Mouse (Mus musculus) embryonic facial prominence, embryonic 11.5 days (tissue): ENCODE results near the gene Pitpna. TPM values are rescaled to one million over a fixed set of nuclear protein-coding genes. Genes with fewer than 3 reads are reported as not detected.

Experiments used
- ATAC-seq: fragments of 200-750 bp; cut with Nextera tagmentation; replicated peaks from 2 replicates; pipeline ENCODE4 v1.8.0; 2017; ENCODE audit warnings: low read depth; ENCODE audit not compliant: insufficient number of reproducible peaks, low FRiP score, low TSS enrichment
- DNase-seq: peaks from one replicate; pipeline ENCODE4 v3.0.0-alpha.2; 2015; ENCODE audit warnings: low spot score
- H3K27ac ChIP-seq: fragments of 300-500 bp; sonication (generic); replicated peaks from 2 replicates; pipeline ENCODE4 v1.5.1; 2014; ENCODE audit warnings: mild to moderate bottlenecking, low read depth, low read length, control low read depth
- H3K27me3 ChIP-seq: fragments of 300-500 bp; sonication (generic); 2 replicates; pipeline ENCODE4 v1.6.1; 2014; ENCODE audit warnings: mild to moderate bottlenecking, low read length, moderate library complexity, mixed read lengths; ENCODE audit not compliant: control insufficient read depth, insufficient read depth
- H3K36me3 ChIP-seq: fragments of 300-500 bp; sonication (generic); replicated peaks from 2 replicates; pipeline ENCODE4 v1.6.1; 2014; ENCODE audit warnings: low read depth, mild to moderate bottlenecking, low read length, moderate library complexity, mixed read lengths; ENCODE audit not compliant: control insufficient read depth, insufficient read depth
- H3K4me1 ChIP-seq: fragments of 300-500 bp; sonication (generic); 2 replicates; pipeline ENCODE4 v1.6.1; 2014; ENCODE audit warnings: low read length, mixed read lengths; ENCODE audit not compliant: control insufficient read depth, insufficient read depth
- H3K4me2 ChIP-seq: fragments of 300-500 bp; sonication (generic); 2 replicates; pipeline ENCODE4 v1.6.1; 2014; ENCODE audit warnings: low read depth, mild to moderate bottlenecking, control low read depth, low read length, moderate library complexity
- H3K4me3 ChIP-seq: fragments of 300-500 bp; sonication (generic); 2 replicates; pipeline ENCODE4 v1.5.1; 2014; ENCODE audit warnings: low read depth, low read length, control low read depth
- H3K9ac ChIP-seq: fragments of 300-500 bp; sonication (generic); replicated peaks from 2 replicates; pipeline ENCODE4 v1.6.1; 2014; ENCODE audit warnings: mild to moderate bottlenecking, control low read depth, low read length
- H3K9me3 ChIP-seq: fragments of 300-500 bp; sonication (generic); replicated peaks from 2 replicates; pipeline ENCODE4 v1.6.1; 2016; ENCODE audit warnings: mild to moderate bottlenecking, low read length, inconsistent platforms, mixed read lengths; ENCODE audit not compliant: control insufficient read depth
- WGBS: fragments of 180-500 bp; shearing (Covaris S2); extraction: QIAGEN DNeasy Blood & Tissue Kit; methylation state at CpG from one replicate; pipeline ENCODE4 v1.1.7; 2014; 5-methylcytosine and 5-hydroxymethylcytosine counted together
- polyA plus RNA-seq: library from polyadenylated mRNA; unstranded; fragments of >200 nt; fragmentation: Nextera tagmentation; extraction: Ambion mirVana; gene quantifications from 2 replicates; pipeline ENCODE4 v1.2.1, GENCODE M21; 2014

Gene Pitpna
- polyA plus RNA-seq, 1 experiment from 2014 or later, result 83.0 TPM

- Histone ChIP-seq H3K9me3 (no peaks in the 10 kb centered on the region), H3K9ac (no peak overlapping the region), H3K4me3 (no peak overlapping the region), H3K36me3 (no peaks in the 10 kb centered on the region; the same call in none of the 2 replicates), H3K27me3 (no peaks in the 10 kb centered on the region; the same call in 1 of the 2 replicates), H3K4me1 (peaks cover 7% of the 10 kb centered on the region), H3K4me2 (no peak overlapping the region), H3K27ac (no peak overlapping the region)
- 82% methylated on average over 5 of the region's 5 CpGs for WGBS
- ATAC-seq (no peak), DNase-seq (no peak)
Measured at GRCm38 (mm10) chr11:75574378-75575123, 13.3 kb upstream of the Pitpna start.

DNA sequence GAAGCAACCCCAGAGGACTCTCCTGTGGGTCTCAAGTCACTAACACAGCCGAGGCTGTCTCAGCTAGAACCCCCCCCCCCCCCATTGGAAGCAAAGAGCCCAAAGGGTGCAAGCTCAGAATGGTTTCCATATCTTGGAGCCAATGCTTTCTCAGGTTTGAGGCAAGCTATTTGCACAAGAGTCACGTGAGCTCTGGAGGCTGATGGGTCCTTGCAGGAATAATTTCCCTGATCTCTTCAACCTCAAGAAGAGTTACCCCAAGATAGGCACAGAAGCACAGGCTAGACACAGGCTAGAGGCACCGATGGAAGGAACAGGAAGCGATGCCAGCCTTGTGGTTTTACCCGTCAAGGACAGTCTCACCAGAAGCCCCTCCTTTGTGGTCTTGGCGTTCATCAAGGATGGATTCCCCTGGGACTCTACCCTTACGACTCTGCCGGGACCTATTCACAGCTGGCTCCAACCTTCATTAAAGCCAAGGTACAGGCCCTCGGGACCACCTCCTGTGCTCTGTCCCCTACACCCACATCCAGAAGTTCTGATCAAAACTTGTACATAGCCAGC lies 12.3 kb upstream of the Pitpna start:
- Histone ChIP-seq H3K4me1 (peaks cover 7% of the 10 kb centered on the region), H3K27ac (no peak overlapping the region), H3K4me3 (no peak overlapping the region), H3K9me3 (no peaks in the 10 kb centered on the region), H3K9ac (no peak overlapping the region), H3K36me3 (no peaks in the 10 kb centered on the region; the same call in 1 of the 2 replicates), H3K27me3 (no peaks in the 10 kb centered on the region; the same call in 1 of the 2 replicates), H3K4me2 (no peak overlapping the region; the same call in 1 of the 2 replicates)
- ATAC-seq (no peak), DNase-seq (no peak)
- WGBS, result 78% methylated on average over 9 of the region's 9 CpGs

- H3K27me3 ChIP-seq, result no peaks in the 10 kb centered on the region; the same call in 1 of the 2 replicates
- no peak overlapping the region for H3K27ac ChIP-seq
- H3K9ac ChIP-seq, result no peak overlapping the region
- H3K9me3 ChIP-seq, result no peaks in the 10 kb centered on the region
- no peak overlapping the region for H3K4me3 ChIP-seq
- no peak overlapping the region for H3K4me2 ChIP-seq
- no peaks in the 10 kb centered on the region for H3K36me3 ChIP-seq
- no peaks in the 10 kb centered on the region for H3K4me1 ChIP-seq
- 81% methylated on average over 5 of the region's 5 CpGs for WGBS
- no peak for DNase-seq
- ATAC-seq, result no peak
Measured at GRCm38 (mm10) chr11:75578609-75579008, 9.3 kb upstream of the Pitpna start.

DNA sequence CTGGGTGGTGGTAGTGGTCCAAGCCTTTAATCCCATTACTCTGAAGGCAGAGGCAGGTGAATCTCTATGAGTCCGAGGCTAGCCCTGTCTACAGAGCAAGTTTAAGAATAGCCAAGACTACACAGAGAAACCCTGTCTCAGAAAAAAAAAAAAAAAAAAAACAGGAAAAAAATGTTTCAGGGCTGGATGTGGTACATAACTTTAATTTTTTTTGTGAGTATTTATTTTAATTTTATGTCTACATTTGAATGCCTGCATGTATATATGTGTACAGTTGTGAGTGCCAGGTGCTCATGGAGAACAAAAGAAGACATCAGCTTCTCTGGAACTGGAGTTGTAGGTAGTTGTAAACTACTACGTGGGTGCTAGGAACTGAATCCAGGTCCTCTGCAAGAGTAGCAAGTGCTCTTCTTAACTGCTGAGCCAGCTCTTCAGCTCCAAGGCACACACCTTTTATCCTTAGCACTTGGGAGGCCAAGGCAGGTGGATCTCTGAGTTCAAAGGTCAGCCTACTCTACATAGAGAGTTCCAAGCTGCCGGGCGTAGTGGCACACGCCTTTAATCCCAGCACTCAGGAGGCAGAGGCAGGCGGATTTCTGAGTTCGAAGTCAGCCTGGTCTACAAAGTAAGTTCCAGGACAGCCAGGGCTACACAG lies 6.3 kb upstream of the Pitpna start:
- Histone ChIP-seq H3K36me3 (no peaks in the 10 kb centered on the region), H3K4me3 (no peak overlapping the region), H3K4me2 (no peak overlapping the region), H3K27me3 (no peaks in the 10 kb centered on the region), H3K9me3 (no peaks in the 10 kb centered on the region), H3K27ac (no peak overlapping the region), H3K9ac (no peak overlapping the region), H3K4me1 (no peaks in the 10 kb centered on the region)
- WGBS, result 90% methylated on average over 7 of the region's 7 CpGs
- DNase-seq, result no peak
- ATAC-seq, result no peak

DNA sequence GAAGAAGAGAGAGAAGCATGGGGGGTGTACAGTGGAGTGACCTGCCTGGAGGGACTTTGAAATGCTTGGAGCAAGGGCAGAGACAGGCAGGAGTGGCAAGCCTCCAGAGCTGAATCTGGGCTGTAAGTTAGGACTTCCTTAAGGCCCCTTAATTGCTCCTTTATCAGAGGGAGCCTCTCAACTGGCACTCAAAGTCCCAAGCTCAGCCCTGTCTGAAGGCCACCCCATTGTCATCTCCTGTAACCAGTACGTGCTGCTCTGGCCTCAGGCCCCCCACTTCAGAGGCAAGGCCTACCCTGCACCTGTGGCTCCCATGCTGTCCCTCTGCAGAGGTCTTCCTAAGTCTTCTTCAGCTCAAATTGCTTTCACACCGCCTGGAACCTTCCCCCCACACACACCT lies 4.4 kb upstream of the Pitpna start:
- ATAC-seq, result no peak
- H3K4me1 ChIP-seq, result no peaks in the 10 kb centered on the region
- no peak overlapping the region for H3K9ac ChIP-seq
- DNase-seq, result no peak
- H3K4me3 ChIP-seq, result no peak overlapping the region
- no peaks in the 10 kb centered on the region for H3K9me3 ChIP-seq
- no peaks in the 10 kb centered on the region for H3K36me3 ChIP-seq
- WGBS, result 59% methylated on average over 2 of the region's 2 CpGs
- no peaks in the 10 kb centered on the region for H3K27me3 ChIP-seq
- H3K27ac ChIP-seq, result no peak overlapping the region
- H3K4me2 ChIP-seq, result no peak overlapping the region

DNA sequence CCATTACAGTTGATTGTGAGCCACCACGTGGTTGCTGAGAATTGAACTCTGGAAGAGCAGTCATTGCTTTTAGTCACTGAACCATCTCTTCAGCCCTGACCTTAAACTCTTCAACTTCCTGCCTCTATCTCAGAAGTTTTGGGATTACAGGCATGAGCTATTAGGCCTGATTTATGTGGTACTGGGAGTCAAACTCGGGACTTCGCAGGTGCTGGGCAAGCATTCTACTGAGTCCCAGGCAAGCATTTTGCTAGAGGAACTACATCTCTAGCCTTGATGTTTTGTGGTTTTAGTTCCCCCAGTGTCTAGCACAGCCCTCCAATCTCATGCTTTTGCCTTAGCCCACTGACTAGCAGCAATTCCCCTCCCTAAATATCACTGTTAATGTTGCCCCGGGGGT lies 2.8 kb upstream of the Pitpna start:
- H3K4me3 ChIP-seq, result no peak overlapping the region
- H3K4me1 ChIP-seq, result peaks cover 3% of the 10 kb centered on the region; the same call in 1 of the 2 replicates
- no peaks in the 10 kb centered on the region for H3K9me3 ChIP-seq
- no peak overlapping the region for H3K27ac ChIP-seq
- ATAC-seq (no peak), DNase-seq (no peak)
- WGBS, result 84% methylated on average over 4 of the region's 4 CpGs
- H3K4me2 ChIP-seq, result no peak overlapping the region
- no peaks in the 10 kb centered on the region for H3K27me3 ChIP-seq
- no peak overlapping the region for H3K9ac ChIP-seq
- no peaks in the 10 kb centered on the region for H3K36me3 ChIP-seq

GRCm38 (mm10) chr11:75585978-75586377 lies 1.9 kb upstream of the Pitpna start:
- H3K9ac ChIP-seq, result no peak overlapping the region
- DNase-seq (no peak), ATAC-seq (no peak)
- no peak overlapping the region for H3K27ac ChIP-seq
- H3K4me1 ChIP-seq, result peaks cover 3% of the 10 kb centered on the region; the same call in 1 of the 2 replicates
- no peaks in the 10 kb centered on the region for H3K27me3 ChIP-seq
- WGBS, result 75% methylated on average over 5 of the region's 5 CpGs
- no peak overlapping the region for H3K4me3 ChIP-seq
- H3K4me2 ChIP-seq, result no peak overlapping the region
- no peaks in the 10 kb centered on the region for H3K36me3 ChIP-seq
- no peaks in the 10 kb centered on the region for H3K9me3 ChIP-seq

DNA sequence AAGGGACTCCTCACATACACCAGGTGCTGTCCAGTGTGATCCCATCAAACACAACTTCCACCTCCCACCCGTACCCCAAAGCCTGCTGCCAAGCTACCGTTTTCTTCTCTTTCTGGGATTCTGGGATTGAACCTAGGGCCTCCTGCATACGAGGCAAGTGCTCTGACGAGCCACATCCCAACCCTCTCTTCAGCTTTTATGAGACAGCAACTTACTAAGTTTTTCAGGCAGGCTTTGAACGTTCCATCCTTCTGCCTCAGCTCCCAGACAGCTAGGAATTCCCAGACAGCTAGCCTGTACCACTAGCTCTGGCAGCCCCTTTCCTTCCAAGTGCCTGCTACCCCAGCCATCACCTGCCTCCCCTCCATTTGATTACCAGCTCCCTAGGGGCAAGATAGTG lies 934 bp upstream of the Pitpna start:
- Histone ChIP-seq H3K36me3 (no peaks in the 10 kb centered on the region), H3K4me3 (no peak overlapping the region), H3K9ac (no peak overlapping the region), H3K4me1 (peaks cover 3% of the 10 kb centered on the region; the same call in 1 of the 2 replicates), H3K27me3 (no peaks in the 10 kb centered on the region), H3K9me3 (no peaks in the 10 kb centered on the region), H3K27ac (no peak overlapping the region), H3K4me2 (no peak overlapping the region)
- 79% methylated on average over 5 of the region's 5 CpGs for WGBS
- DNase-seq, result no peak
- ATAC-seq, result no peak
